Mouse (Mus musculus) liver, postnatal 0 days (tissue): ENCODE measurements around the gene Phyh. TPM values are rescaled to one million over a fixed set of nuclear protein-coding genes. Genes with fewer than 3 reads are reported as not detected.

Experiments
- ATAC-seq: fragments of 200-750 bp; cut with Nextera tagmentation; 2 replicates; pipeline ENCODE4 v1.8.0; 2017; ENCODE audit warnings: mild to moderate bottlenecking, moderate library complexity
- DNase-seq: peaks from one replicate; pipeline ENCODE4 v3.0.0-alpha.2; 2016
- H3K27ac ChIP-seq: fragments of 300-500 bp; sonication (generic); 2 replicates; pipeline ENCODE4 v1.5.1; 2014; ENCODE audit warnings: antibody characterized with exemption, moderate library complexity, mild to moderate bottlenecking, low read depth
- H3K27me3 ChIP-seq: fragments of 300-500 bp; sonication (generic); 2 replicates; pipeline ENCODE4 v1.6.1; 2014; ENCODE audit warnings: low read length, control low read depth, mixed read lengths; ENCODE audit not compliant: insufficient read depth
- H3K36me3 ChIP-seq: fragments of 300-500 bp; sonication (generic); replicated peaks from 2 replicates; pipeline ENCODE4 v1.6.1; 2014; ENCODE audit warnings: mild to moderate bottlenecking, control low read depth, low read length, moderate library complexity, mixed read lengths; ENCODE audit not compliant: insufficient read depth
- H3K4me1 ChIP-seq: fragments of 300-500 bp; sonication (generic); 2 replicates; pipeline ENCODE4 v1.6.1; 2014; ENCODE audit warnings: antibody characterized with exemption, mild to moderate bottlenecking, control low read depth; ENCODE audit not compliant: insufficient read depth
- H3K4me2 ChIP-seq: fragments of 300-500 bp; sonication (generic); 2 replicates; pipeline ENCODE4 v1.6.1; 2014; ENCODE audit warnings: low read depth, mild to moderate bottlenecking, low read length, moderate library complexity, mixed read lengths
- H3K4me3 ChIP-seq: fragments of 300-500 bp; sonication (generic); 2 replicates; pipeline ENCODE4 v1.5.1; 2014; ENCODE audit warnings: low read depth, low read length
- H3K9ac ChIP-seq: fragments of 300-500 bp; sonication (generic); replicated peaks from 2 replicates; pipeline ENCODE4 v1.6.1; 2014; ENCODE audit warnings: mild to moderate bottlenecking, moderate library complexity
- H3K9me3 ChIP-seq: fragments of 300-500 bp; sonication (generic); 2 replicates; pipeline ENCODE4 v1.6.1; 2016; ENCODE audit warnings: mild to moderate bottlenecking, control low read depth, low read length, mixed read lengths
- CTCF ChIP-seq: sonication (generic); IDR thresholded peaks from 2 replicates; pipeline ENCODE4 v1.5.1; 2016; ENCODE audit warnings: antibody characterized with exemption, low read depth
- EP300 ChIP-seq: IDR thresholded peaks from 2 replicates; pipeline ENCODE4 v1.6.1; 2016; ENCODE audit warnings: antibody characterized with exemption, low read depth, mild to moderate bottlenecking
- WGBS: fragments of 180-500 bp; shearing (Covaris S2); extraction: QIAGEN DNeasy Blood & Tissue Kit; methylation state at CpG from one replicate; pipeline ENCODE4 v1.1.7; 2014; ENCODE audit not compliant: insufficient replicate concordance; 5-methylcytosine and 5-hydroxymethylcytosine counted together
- polyA plus RNA-seq: library from polyadenylated mRNA; unstranded; fragments of >200 nt; fragmentation: Nextera tagmentation; extraction: Ambion mirVana; gene quantifications from 2 replicates; pipeline ENCODE4 v1.2.1, GENCODE M21; 2015

Phyh gene
- polyA plus RNA-seq, 1 experiment from 2014 or later = 608 TPM

DNA sequence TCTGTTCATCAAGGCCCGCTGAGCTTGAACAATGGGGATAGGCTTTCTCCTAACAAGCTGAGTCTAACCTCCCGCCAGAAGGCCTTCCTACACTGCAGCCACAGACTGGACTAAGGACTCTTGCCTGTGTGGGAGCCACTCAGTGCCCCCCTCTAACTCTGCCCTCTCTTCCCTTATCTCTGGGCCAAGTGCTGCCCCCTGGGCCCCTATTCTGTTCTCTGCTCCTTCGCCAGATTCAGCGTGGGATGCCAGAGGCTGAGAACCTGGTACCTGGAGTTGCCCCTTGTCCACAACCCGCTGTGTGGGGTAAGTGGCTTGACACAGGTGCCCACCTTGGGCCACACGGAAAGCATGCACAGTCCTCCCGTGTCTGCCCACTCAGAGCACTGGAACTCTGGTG, 4.9 kb upstream of the Phyh start:
- no peak for DNase-seq
- Histone ChIP-seq H3K4me1 (peaks cover 5% of the 10 kb centered on the region), H3K27ac (no peak overlapping the region), H3K36me3 (no peaks in the 10 kb centered on the region), H3K9ac (no peak overlapping the region), H3K27me3 (no peaks in the 10 kb centered on the region), H3K4me2 (no peak overlapping the region), H3K9me3 (no peaks in the 10 kb centered on the region), H3K4me3 (no peak overlapping the region)
- ATAC-seq = no peak
- no peak for TF ChIP-seq EP300
- TF ChIP-seq CTCF = no peak
- 81% methylated on average over 7 of the region's 7 CpGs for WGBS

DNA sequence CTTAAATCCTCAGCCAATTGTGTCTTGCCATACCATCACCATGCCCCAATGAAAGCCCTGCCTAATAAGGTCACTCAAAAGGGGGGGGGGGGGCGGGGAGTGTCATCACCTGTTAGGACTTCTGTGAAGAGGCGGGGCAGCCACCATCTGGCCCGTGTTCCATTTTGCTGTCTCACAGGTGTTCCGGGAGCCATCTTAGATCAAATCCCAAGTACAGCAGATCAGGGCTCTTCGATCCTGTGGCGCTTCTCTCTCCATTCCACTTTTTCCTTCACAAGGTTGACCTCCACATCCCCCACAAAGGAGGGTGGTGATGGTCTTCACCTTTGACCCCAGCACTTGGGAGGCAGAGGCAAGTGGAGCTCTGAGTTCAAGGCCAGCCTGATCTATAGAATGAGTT, 2.8 kb upstream of the Phyh start:
- DNase-seq (no peak), ATAC-seq (no peak)
- no peaks in the 10 kb centered on the region for H3K9me3 ChIP-seq
- no peak overlapping the region for H3K27ac ChIP-seq
- no peaks in the 10 kb centered on the region for H3K27me3 ChIP-seq
- H3K9ac ChIP-seq = no peak overlapping the region
- 84% methylated on average over 6 of the region's 6 CpGs for WGBS
- no peaks in the 10 kb centered on the region for H3K36me3 ChIP-seq
- H3K4me2 ChIP-seq = no peak overlapping the region
- no peak overlapping the region for H3K4me3 ChIP-seq
- H3K4me1 ChIP-seq = peaks cover 14% of the 10 kb centered on the region
- TF ChIP-seq EP300 (no peak), CTCF (no peak)

DNA sequence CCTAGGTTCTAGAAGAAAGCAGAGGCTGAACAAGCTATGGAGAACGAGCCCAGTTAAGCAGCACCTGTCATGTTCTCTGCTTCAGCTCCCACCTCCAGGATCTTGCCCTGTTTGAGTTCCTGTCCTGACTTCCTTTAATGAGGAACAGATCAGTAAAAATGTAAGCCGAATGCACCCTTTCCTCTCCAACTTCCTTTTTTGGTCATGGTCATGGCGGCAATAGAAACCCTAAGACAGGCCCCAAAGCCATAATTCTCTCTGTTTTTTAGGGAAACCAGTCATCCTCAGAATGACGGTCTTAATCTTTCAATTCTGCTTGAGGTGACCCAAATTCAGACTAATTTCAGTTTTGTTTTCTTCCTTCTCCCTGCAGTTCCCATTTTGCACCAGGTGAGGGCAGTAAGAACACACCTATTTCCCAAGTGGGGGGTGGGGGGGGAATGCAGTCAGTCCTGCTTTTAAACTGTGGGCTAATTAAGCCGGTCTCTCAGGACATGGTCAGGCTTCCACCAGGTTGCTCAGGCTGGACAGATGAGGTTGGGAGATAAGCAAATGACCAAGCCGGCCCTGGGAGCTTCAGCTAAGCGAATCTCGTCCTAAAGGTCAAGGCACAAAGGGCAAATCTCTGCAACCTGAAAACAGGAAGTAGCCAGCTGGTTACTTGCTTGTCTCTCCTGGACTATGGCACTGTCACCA, 1.3 kb upstream of the Phyh start:
- WGBS = 7% methylated on average over 8 of the region's 8 CpGs
- H3K9ac ChIP-seq = peak overlapping the region; percentile 17
- ATAC-seq (peak; percentile 67), DNase-seq (peak; percentile 72)
- H3K36me3 ChIP-seq = no peaks in the 10 kb centered on the region
- no peaks in the 10 kb centered on the region for H3K27me3 ChIP-seq
- no peaks in the 10 kb centered on the region for H3K9me3 ChIP-seq
- H3K4me2 ChIP-seq = peak overlapping the region; percentile 53
- peak overlapping the region; percentile 91 for H3K27ac ChIP-seq
- H3K4me1 ChIP-seq = peaks cover 14% of the 10 kb centered on the region
- peak; percentile 87 for TF ChIP-seq CTCF
- TF ChIP-seq EP300 = no peak; the same call in 1 of the 2 replicates
- peak overlapping the region; percentile 3; the same call in 1 of the 2 replicates for H3K4me3 ChIP-seq

DNA sequence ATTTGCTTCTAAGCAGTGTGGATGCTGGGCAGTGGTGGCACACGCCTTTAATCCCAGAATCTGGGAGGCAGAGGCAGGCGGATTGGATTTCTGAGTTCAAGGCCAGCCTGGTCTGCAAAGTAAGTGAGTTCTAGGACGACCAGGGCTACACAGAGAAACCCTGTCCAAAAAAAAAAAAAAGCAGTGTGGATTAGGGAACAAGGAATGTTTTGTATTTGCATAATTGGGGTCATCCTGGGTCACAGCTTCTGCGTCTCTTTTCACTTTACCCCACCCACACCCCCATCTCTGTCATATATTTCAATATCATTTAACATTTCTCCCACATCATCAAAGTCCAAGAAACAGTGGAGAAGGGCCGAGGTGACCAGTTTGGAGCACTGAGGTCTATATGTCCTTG, 2.2 kb downstream of the Phyh start:
- 66% methylated on average over 5 of the region's 5 CpGs for WGBS
- Histone ChIP-seq H3K4me2 (peak overlapping the region; percentile 27; the same call in 1 of the 2 replicates), H3K27ac (peak overlapping the region; percentile 91), H3K36me3 (peaks cover 4% of the 10 kb centered on the region), H3K9ac (no peak overlapping the region), H3K9me3 (no peaks in the 10 kb centered on the region), H3K27me3 (no peaks in the 10 kb centered on the region), H3K4me3 (no peak overlapping the region), H3K4me1 (peaks cover 14% of the 10 kb centered on the region)
- TF ChIP-seq CTCF = no peak
- TF ChIP-seq EP300 = no peak
- ATAC-seq (no peak), DNase-seq (no peak)

DNA sequence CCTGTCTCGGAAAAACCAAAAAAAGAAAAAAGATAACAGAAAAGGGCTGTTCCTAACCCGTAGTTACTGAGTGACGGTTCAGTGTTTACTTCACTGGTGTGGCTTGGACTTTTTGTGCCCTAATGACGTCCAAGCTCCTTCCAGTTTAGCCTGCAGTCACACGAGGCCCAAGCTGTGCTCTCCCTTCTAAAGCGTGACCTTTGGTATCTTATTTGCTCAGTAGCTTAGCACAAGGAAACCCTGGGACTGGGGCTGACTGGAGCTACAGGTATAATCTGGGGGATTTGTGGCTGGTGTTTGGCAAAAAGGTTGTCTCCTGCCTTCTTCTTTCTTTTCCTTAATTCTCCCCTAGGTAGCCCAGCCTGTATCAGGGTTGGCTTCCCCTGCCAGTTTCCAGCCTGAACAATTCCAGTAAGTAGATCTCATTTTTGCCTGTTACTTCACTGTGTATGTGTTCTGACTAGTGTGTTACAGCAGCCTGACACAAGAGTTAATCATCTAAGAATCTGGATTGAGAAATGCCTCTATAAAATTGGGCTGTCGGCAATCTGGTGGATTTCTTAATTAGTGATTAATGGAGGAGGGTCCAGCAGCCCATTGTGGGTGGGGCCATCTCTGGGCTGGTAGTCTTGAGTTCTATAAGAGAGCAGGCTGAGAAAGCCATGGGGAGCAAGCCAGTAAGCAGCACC, 3.8 kb downstream of the Phyh start:
- Histone ChIP-seq H3K4me2 (peak overlapping the region; percentile 6), H3K4me3 (no peak overlapping the region), H3K9me3 (no peaks in the 10 kb centered on the region), H3K36me3 (peaks cover 11% of the 10 kb centered on the region), H3K4me1 (peaks cover 14% of the 10 kb centered on the region), H3K27me3 (no peaks in the 10 kb centered on the region), H3K27ac (peak overlapping the region; percentile 91), H3K9ac (peak overlapping the region; percentile 3; the same call in 1 of the 2 replicates)
- DNase-seq (peak; percentile 44), ATAC-seq (peak; percentile 80)
- TF ChIP-seq CTCF (no peak), EP300 (peak; percentile 48; the same call in 1 of the 2 replicates)
- WGBS = 52% methylated on average over 7 of the region's 7 CpGs

DNA sequence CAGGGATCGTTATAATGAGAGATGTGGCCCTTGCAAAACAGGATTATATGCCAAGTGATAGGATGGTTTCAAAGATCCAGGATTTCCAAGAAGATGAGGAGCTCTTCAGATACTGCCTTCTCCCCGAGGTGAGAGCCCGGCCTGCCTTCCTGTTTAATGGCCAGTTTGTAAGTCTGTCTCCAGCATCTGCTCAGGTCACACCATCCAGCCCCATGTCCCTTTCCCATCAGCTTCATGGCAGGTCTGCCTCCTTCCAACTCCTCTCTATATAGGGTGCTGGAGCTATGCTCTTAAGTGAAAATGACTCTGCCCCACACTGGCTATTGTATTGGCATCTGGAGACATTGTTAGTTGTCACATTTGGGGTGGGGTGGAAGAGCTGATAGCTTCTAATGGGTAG, 8.6 kb downstream of the Phyh start:
- Histone ChIP-seq H3K9ac (no peak overlapping the region), H3K9me3 (no peaks in the 10 kb centered on the region), H3K27me3 (no peaks in the 10 kb centered on the region), H3K4me2 (no peak overlapping the region), H3K4me3 (no peak overlapping the region), H3K4me1 (0 out of 2 replicates have a peak, but pooled peaks cover 3% of the 10 kb centered on the region), H3K36me3 (peaks cover 39% of the 10 kb centered on the region), H3K27ac (no peak overlapping the region)
- DNase-seq (no peak), ATAC-seq (no peak)
- TF ChIP-seq EP300 (no peak), CTCF (no peak)
- WGBS = 85% methylated on average over 3 of the region's 3 CpGs
